Mouse (Mus musculus): ENCODE measurements at regions not wholly inside any gene's neighbourhood (a gene's known extent, or its start where the extent isn't known, plus 50 kb on each side); places are given as distances from the start of the nearest gene placed in this dataset.
A peak's percentile ranks its signal among the peaks of the same experiment; 100 is the strongest.

GRCm38 (mm10) chr16:90666271-90666986, 60.8 kb downstream of the Mis18a start:
- no peak overlapping the region for H3K27ac ChIP-seq
- DNase-seq: no peak
- intact Hi-C loops (cut with DNase I): no loop called here
- no peak for TF ChIP-seq CTCF (IDR thresholded peaks at IDR 0.05)
- no peak overlapping the region for H3K4me3 ChIP-seq

- no peak for DNase-seq
- TF ChIP-seq CTCF (IDR thresholded peaks at IDR 0.05): no peak
- H3K4me3 ChIP-seq: no peak overlapping the region
- H3K27ac ChIP-seq: no peak overlapping the region
- intact Hi-C loops (cut with DNase I): no loop called here
These were observed 63.1 kb downstream of the Mis18a start for GRCm38 (mm10) chr16:90664086-90664485.

GRCm38 (mm10) chr16:90658050-90658449, 69.2 kb downstream of the Mis18a start:
- Histone ChIP-seq H3K27ac (no peak overlapping the region), H3K4me3 (no peak overlapping the region)
- intact Hi-C loops (cut with DNase I): no loop called here
- no peak for TF ChIP-seq CTCF (IDR thresholded peaks at IDR 0.05)
- DNase-seq: no peak

GRCm38 (mm10) chr16:90657027-90657426, 70.2 kb downstream of the Mis18a start:
- no peak for TF ChIP-seq CTCF (IDR thresholded peaks at IDR 0.05)
- intact Hi-C loops (cut with DNase I): no loop called here
- no peak overlapping the region for H3K4me3 ChIP-seq
- no peak overlapping the region for H3K27ac ChIP-seq
- no peak for DNase-seq

GRCm38 (mm10) chr16:90656571-90657011, 70.6 kb downstream of the Mis18a start:
- DNase-seq: no peak
- H3K4me3 ChIP-seq: no peak overlapping the region
- intact Hi-C loops (cut with DNase I): no loop called here
- no peak overlapping the region for H3K27ac ChIP-seq
- TF ChIP-seq CTCF (IDR thresholded peaks at IDR 0.05): no peak

GRCm38 (mm10) chr16:90654853-90655252, 72.4 kb downstream of the Mis18a start:
- H3K27ac ChIP-seq: no peak overlapping the region
- no peak overlapping the region for H3K4me3 ChIP-seq
- no peak for DNase-seq
- TF ChIP-seq CTCF (IDR thresholded peaks at IDR 0.05): no peak
- intact Hi-C loops (cut with DNase I): no loop called here

GRCm38 (mm10) chr16:90652821-90653220, 74.4 kb downstream of the Mis18a start:
- no peak for DNase-seq
- Histone ChIP-seq H3K27ac (no peak overlapping the region), H3K4me3 (no peak overlapping the region)
- intact Hi-C loops (cut with DNase I): no loop called here
- no peak for TF ChIP-seq CTCF (IDR thresholded peaks at IDR 0.05)

- H3K27ac ChIP-seq: no peak overlapping the region
- DNase-seq: no peak
- intact Hi-C loops (cut with DNase I): no loop called here
- no peak for TF ChIP-seq CTCF (IDR thresholded peaks at IDR 0.05)
- H3K4me3 ChIP-seq: no peak overlapping the region
These were observed 79.0 kb downstream of the Mis18a start for GRCm38 (mm10) chr16:90648161-90648560.

- no peak overlapping the region for H3K27ac ChIP-seq
- intact Hi-C loops (cut with DNase I): no loop called here
- H3K4me3 ChIP-seq: no peak overlapping the region
- TF ChIP-seq CTCF (IDR thresholded peaks at IDR 0.05): no peak
- no peak for DNase-seq
These were observed 84.5 kb downstream of the Mis18a start for GRCm38 (mm10) chr16:90642671-90643070.

GRCm38 (mm10) chr16:90635216-90635615, 92.0 kb downstream of the Mis18a start:
- DNase-seq: no peak
- no peak overlapping the region for H3K27ac ChIP-seq
- intact Hi-C loops (cut with DNase I): no loop called here
- H3K4me3 ChIP-seq: no peak overlapping the region
- TF ChIP-seq CTCF (IDR thresholded peaks at IDR 0.05): peak; percentile 31

- no peak for DNase-seq
- intact Hi-C loops (cut with DNase I): loop anchor here (10.0 kb wide), 1 partner anchor 245 kb away; the partner anchor contains the start of gene Hunk
These were observed 97.2 kb downstream of the Mis18a start for GRCm38 (mm10) chr16:90629976-90630375.

GRCm38 (mm10) chr16:90629121-90629930, 97.9 kb downstream of the Mis18a start:
- intact Hi-C loops (cut with DNase I): loop anchor here (10.0 kb wide), 1 partner anchor 245 kb away; the partner anchor contains the start of gene Hunk
- peak; percentile 56 for DNase-seq
- Histone ChIP-seq H3K4me3 (peak overlapping the region; percentile 40), H3K27ac (peak overlapping the region; percentile 61)
- no peak for TF ChIP-seq CTCF (IDR thresholded peaks at IDR 0.05)

More at GRCm38 (mm10) chr16:90629976-90630375, 97.2 kb downstream of the Mis18a start:
- no peak for TF ChIP-seq CTCF (IDR thresholded peaks at IDR 0.05)
- H3K4me3 ChIP-seq: no peak overlapping the region
- H3K27ac ChIP-seq: no peak overlapping the region

GRCm38 (mm10) chr16:90628605-90629120, 98.5 kb downstream of the Mis18a start:
- TF ChIP-seq CTCF (IDR thresholded peaks at IDR 0.05): no peak
- Histone ChIP-seq H3K4me3 (peak overlapping the region; percentile 40), H3K27ac (peak overlapping the region; percentile 61)
- no peak for DNase-seq
- intact Hi-C loops (cut with DNase I): loop anchor here (10.0 kb wide), 1 partner anchor 244 kb away; the partner anchor contains the start of gene Hunk

All from gastrocnemius, adult 2 months (tissue).